Mouse (Mus musculus) liver, embryonic 14.5 days (tissue): ENCODE data around the gene Olfr770.

ENCODE experiments used
- CTCF ChIP-seq: IDR thresholded peaks from 2 replicates; pipeline ENCODE4 v1.5.1; 2016; ENCODE audit warnings: antibody characterized with exemption, low read depth, control low read depth
- EP300 ChIP-seq: IDR thresholded peaks from 2 replicates; pipeline ENCODE4 v1.6.1; 2016; ENCODE audit warnings: antibody characterized with exemption, low read depth

- TF ChIP-seq CTCF (no peak), EP300 (no peak)
Observed at GRCm38 (mm10) chr10:129117761-129118160, 21.0 kb downstream of the Olfr770 start, which contains the start of gene Olfr769.
